Mouse (Mus musculus) MEL (cell line): ENCODE measurements around the gene Atg16l1. TPM values are rescaled to one million over a fixed set of nuclear protein-coding genes. Genes with fewer than 3 reads are reported as not detected.

ENCODE experiments used
- DNase-seq: peaks from one replicate; pipeline ENCODE4 v3.0.0; 2011; ENCODE audit warnings: low read depth, low spot score
- H3K27ac ChIP-seq: 2 replicates; pipeline ENCODE4 v1.5.1; 2012; ENCODE audit warnings: low read depth, mild to moderate bottlenecking, control low read depth, low read length, moderate library complexity; ENCODE audit not compliant: control insufficient read depth
- H3K27me3 ChIP-seq, 2 experiments: fragments of 150-350 bp in 1 of 2; sonication (generic) in 1 of 2; 2 replicates each; pipeline ENCODE4 v1.6.1; 2012; ENCODE audit warnings: low read length in 2 of 2, mild to moderate bottlenecking in 2 of 2, improper control_type of control experiment in 1 of 2, moderate library complexity in 1 of 2; ENCODE audit not compliant: insufficient read depth in 2 of 2, control insufficient read depth in 1 of 2
- H3K36me3 ChIP-seq, 2 experiments: 2 replicates each; pipeline ENCODE4 v1.6.1; 2012 to 2014; ENCODE audit warnings: low read length in 2 of 2, improper control_type of control experiment in 1 of 2, inconsistent platforms in 1 of 2, mild to moderate bottlenecking in 1 of 2; ENCODE audit not compliant: insufficient read depth in 2 of 2, control insufficient read depth in 1 of 2
- H3K4me1 ChIP-seq, 2 experiments: fragments of 150-350 bp in 1 of 2; sonication (generic) in 1 of 2; 2 replicates each; pipeline ENCODE4 v1.6.1; 2012; ENCODE audit warnings: low read length in 2 of 2, improper control_type of control experiment in 1 of 2, mild to moderate bottlenecking in 1 of 2; ENCODE audit not compliant: insufficient read depth in 2 of 2, control insufficient read depth in 1 of 2
- H3K4me3 ChIP-seq, 2 experiments: fragments of 150-350 bp in 1 of 2; sonication (generic) in 1 of 2; 2 replicates each; pipeline ENCODE4 v1.5.1; 2012; ENCODE audit warnings: low read depth in 2 of 2, low read length in 2 of 2, mild to moderate bottlenecking in 2 of 2, moderate library complexity in 2 of 2, control low read depth in 1 of 2, improper control_type of control experiment in 1 of 2; ENCODE audit not compliant: control insufficient read depth in 1 of 2, insufficient read depth in 1 of 2
- H3K79me2 ChIP-seq: 2 replicates; pipeline ENCODE4 v1.6.1; 2012; ENCODE audit warnings: mild to moderate bottlenecking, low read length, moderate library complexity; ENCODE audit not compliant: control insufficient read depth, poor library complexity, insufficient read depth
- H3K9ac ChIP-seq: 2 replicates; pipeline ENCODE4 v1.6.1; 2012; ENCODE audit warnings: low read depth, mild to moderate bottlenecking, control low read depth, low read length, moderate library complexity; ENCODE audit not compliant: control insufficient read depth, poor library complexity, severe bottlenecking
- H3K9me3 ChIP-seq: fragments of 150-350 bp; sonication (generic); replicated peaks from 2 replicates; pipeline ENCODE4 v1.6.1; 2012; ENCODE audit warnings: mild to moderate bottlenecking, low read length, improper control_type of control experiment, moderate library complexity; ENCODE audit not compliant: insufficient read depth
- CHD2 ChIP-seq: IDR thresholded peaks from 2 replicates; pipeline ENCODE4 v1.6.1; 2011; ENCODE audit warnings: low read length, improper control_type of control experiment
- CTCF ChIP-seq, 3 experiments: IDR thresholded peaks in 2 of 3; conservative IDR thresholded peaks in 1 of 3; 2 replicates each; pipeline ENCODE4 v1.5.1; 2011 to 2012; ENCODE audit warnings: low read length in 3 of 3, low read depth in 2 of 3, mild to moderate bottlenecking in 2 of 3, improper control_type of control experiment in 1 of 3, inconsistent platforms in 1 of 3, mixed read lengths in 1 of 3, moderate library complexity in 1 of 3; ENCODE audit not compliant: control insufficient read depth in 1 of 3, insufficient read depth in 1 of 3, poor library complexity in 1 of 3, severe bottlenecking in 1 of 3
- E2F4 ChIP-seq: IDR thresholded peaks from 2 replicates; pipeline ENCODE4 v1.6.1; 2011; ENCODE audit warnings: low read depth, low read length, improper control_type of control experiment, borderline replicate concordance
- EP300 ChIP-seq, 2 experiments: IDR thresholded peaks; 2 replicates each; pipeline ENCODE4 v1.6.1; 2011; ENCODE audit warnings: improper control_type of control experiment in 2 of 2, low read length in 2 of 2, low read depth in 1 of 2, mild to moderate bottlenecking in 1 of 2
- ETS1 ChIP-seq: IDR thresholded peaks from 2 replicates; pipeline ENCODE4 v1.6.1; 2012; ENCODE audit warnings: low read depth, mild to moderate bottlenecking, inconsistent platforms, low read length, improper control_type of control experiment, moderate library complexity
- GATA1 ChIP-seq: IDR thresholded peaks from 2 replicates; pipeline ENCODE4 v1.6.1; 2011; ENCODE audit warnings: low read depth, low read length, improper control_type of control experiment
- HCFC1 ChIP-seq: IDR thresholded peaks from 2 replicates; pipeline ENCODE4 v1.6.1; 2012; ENCODE audit warnings: low read depth, mild to moderate bottlenecking, inconsistent platforms, low read length, improper control_type of control experiment, moderate library complexity
- MAFK ChIP-seq: IDR thresholded peaks from 2 replicates; pipeline ENCODE4 v1.6.1; 2011; ENCODE audit warnings: low read depth, mild to moderate bottlenecking, low read length, improper control_type of control experiment, borderline replicate concordance
- MAX ChIP-seq: IDR thresholded peaks from 2 replicates; pipeline ENCODE4 v1.6.1; 2011; ENCODE audit warnings: low read length, improper control_type of control experiment
- MEF2A ChIP-seq: IDR thresholded peaks from 2 replicates; pipeline ENCODE4 v1.6.1; 2014; ENCODE audit warnings: low read depth, mild to moderate bottlenecking, inconsistent platforms, low read length, improper control_type of control experiment; ENCODE audit not compliant: poor library complexity, insufficient replicate concordance, severe bottlenecking; ENCODE audit errors: extremely low read depth
- MYB ChIP-seq: IDR thresholded peaks from 2 replicates; pipeline ENCODE4 v1.6.1; 2011; ENCODE audit warnings: mild to moderate bottlenecking, low read depth, low read length, improper control_type of control experiment
- MYC ChIP-seq: IDR thresholded peaks from 2 replicates; pipeline ENCODE4 v1.6.1; 2011; ENCODE audit warnings: low read depth, mild to moderate bottlenecking, low read length, improper control_type of control experiment, moderate library complexity
- POLR2A ChIP-seq, 2 experiments: IDR thresholded peaks; 2 replicates each; pipeline ENCODE4 v1.6.1; 2011 to 2012; ENCODE audit warnings: low read length in 2 of 2, mild to moderate bottlenecking in 2 of 2, control low read depth in 1 of 2, improper control_type of control experiment in 1 of 2, low read depth in 1 of 2, moderate library complexity in 1 of 2; ENCODE audit not compliant: control insufficient read depth in 1 of 2, insufficient read depth in 1 of 2, poor library complexity in 1 of 2
- RAD21 ChIP-seq: IDR thresholded peaks from 2 replicates; pipeline ENCODE4 v1.6.1; 2011; ENCODE audit warnings: mild to moderate bottlenecking, low read depth, low read length, improper control_type of control experiment
- RCOR1 ChIP-seq: IDR thresholded peaks from 2 replicates; pipeline ENCODE4 v1.6.1; 2012; ENCODE audit warnings: low read depth, mild to moderate bottlenecking, inconsistent platforms, low read length, improper control_type of control experiment
- SIN3A ChIP-seq: IDR thresholded peaks from 2 replicates; pipeline ENCODE4 v1.6.1; 2012; ENCODE audit warnings: low read length, improper control_type of control experiment, inconsistent platforms
- SMC3 ChIP-seq: IDR thresholded peaks from 2 replicates; pipeline ENCODE4 v1.6.1; 2011; ENCODE audit warnings: low read depth, low read length, improper control_type of control experiment
- TAL1 ChIP-seq: IDR thresholded peaks from 2 replicates; pipeline ENCODE4 v1.6.1; 2012; ENCODE audit warnings: mild to moderate bottlenecking, inconsistent platforms, low read length, moderate library complexity, mixed read lengths
- TBP ChIP-seq: IDR thresholded peaks from 2 replicates; pipeline ENCODE4 v1.8.0; 2011; ENCODE audit warnings: low read depth, low read length, improper control_type of control experiment
- TCF12 ChIP-seq: IDR thresholded peaks from 2 replicates; pipeline ENCODE4 v1.6.1; 2014; ENCODE audit warnings: low read depth, mild to moderate bottlenecking, inconsistent platforms, low read length, improper control_type of control experiment, moderate library complexity
- UBTF ChIP-seq: IDR thresholded peaks from 2 replicates; pipeline ENCODE4 v1.6.1; 2012; ENCODE audit warnings: low read depth, mild to moderate bottlenecking, inconsistent platforms, low read length, improper control_type of control experiment, moderate library complexity, borderline replicate concordance; ENCODE audit not compliant: insufficient read depth
- ZC3H11A ChIP-seq: IDR thresholded peaks from 2 replicates; pipeline ENCODE4 v1.6.1; 2012; ENCODE audit warnings: low read depth, mild to moderate bottlenecking, inconsistent platforms, low read length, improper control_type of control experiment
- ZNF384 ChIP-seq: IDR thresholded peaks from 2 replicates; pipeline ENCODE4 v1.6.1; 2012; ENCODE audit warnings: low read depth, mild to moderate bottlenecking, inconsistent platforms, low read length, improper control_type of control experiment
- polyA plus RNA-seq, 2 experiments: library from polyadenylated mRNA; stranded (reverse) in 1 of 2; unstranded in 1 of 2; fragments of >175 nt in 1 of 2; fragments of >200 nt in 1 of 2; gene quantifications; 2 replicates each; pipeline versions ENCODE4 v1.2.1 to v1.2.4; 2012; ENCODE audit warnings: low replicate concordance in 2 of 2, low read depth in 1 of 2; ENCODE audit not compliant: insufficient read length in 2 of 2, insufficient read depth in 1 of 2, missing spikeins in 1 of 2
- total RNA-seq: library from RNA; depleted of rRNA; stranded (reverse); fragments of 300-350 nt; gene quantifications from 2 replicates; pipeline ENCODE4 v1.2.3, GENCODE M21; 2012

Atg16l1 gene
- total and polyA plus RNA-seq, 3 experiments = 33.8 to 34.0 TPM; not detected in 1

DNA sequence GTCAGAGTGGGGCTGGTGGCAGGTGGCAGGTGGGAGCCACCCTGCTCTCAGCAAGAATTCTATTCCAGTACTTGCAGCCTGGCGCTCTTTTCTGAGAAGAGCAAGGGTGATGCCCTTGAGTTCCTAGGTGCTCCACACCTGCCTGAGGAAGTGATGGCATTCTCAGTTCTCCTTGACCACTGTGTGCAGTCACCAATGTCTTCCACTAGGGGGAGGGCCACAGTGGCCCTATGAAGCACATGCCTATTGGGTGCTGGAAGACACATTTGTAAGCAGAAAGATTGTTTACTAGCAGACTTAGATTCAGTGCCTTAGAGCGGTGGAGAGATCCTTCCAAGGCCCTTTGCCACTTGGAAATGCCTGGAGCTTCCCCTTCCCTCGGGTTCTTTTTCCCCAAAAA, 10.6 kb downstream of the Atg16l1 start:
- no peak overlapping the region for H3K4me3 ChIP-seq
- H3K27ac ChIP-seq = no peak overlapping the region
- no peak overlapping the region for H3K9ac ChIP-seq
- peaks cover 1% of the 10 kb centered on the region for H3K79me2 ChIP-seq
- no peaks in the 10 kb centered on the region for H3K9me3 ChIP-seq
- DNase-seq = peak; percentile 58
- TF ChIP-seq CTCF (IDR thresholded peaks at IDR 0.05 in 2 of 3, conservative IDR thresholded peaks at IDR 0.05 in 1 of 3; ENCODE audit: control insufficient read depth in 1 of 3, insufficient read depth in 1 of 3, low read depth in 2 of 3, low read length in 3 of 3, poor library complexity in 1 of 3, severe bottlenecking in 1 of 3) = peak; percentile 63 to 91 (median 72)
- TF ChIP-seq SMC3 = peak; percentile 54
- no peak for TF ChIP-seq CHD2
- peak; percentile 62; the same call in 1 of the 2 replicates for TF ChIP-seq MYC
- peak; percentile 39 for TF ChIP-seq RAD21
- no peak for TF ChIP-seq ZC3H11A
- H3K36me3 ChIP-seq = peaks cover 22 to 52% of the 10 kb centered on the region in 2 experiments
- no peaks in the 10 kb centered on the region for H3K27me3 ChIP-seq
- H3K4me1 ChIP-seq = peaks cover 31 to 36% of the 10 kb centered on the region in 2 experiments

DNA sequence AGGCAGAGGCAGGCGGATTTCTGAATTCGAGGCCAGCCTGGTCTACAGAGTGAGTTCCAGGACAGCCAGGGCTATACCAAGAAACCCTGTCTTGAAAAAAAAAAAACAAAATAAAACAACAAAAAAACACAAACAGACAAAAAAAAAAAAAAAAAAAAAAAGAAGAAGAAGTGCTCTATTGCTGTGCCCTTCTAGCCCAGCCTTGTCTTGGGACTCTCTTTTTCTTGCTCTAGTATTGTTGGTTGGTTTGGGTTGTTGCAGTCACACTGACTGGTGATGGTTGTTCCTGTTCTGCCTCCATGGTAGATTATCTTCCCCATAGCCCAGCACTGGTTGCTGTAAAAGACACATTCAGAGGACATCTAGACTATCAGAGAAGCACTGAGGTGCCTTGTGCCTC, 13.6 kb downstream of the Atg16l1 start:
- Histone ChIP-seq H3K36me3 (peaks cover 31 to 52% of the 10 kb centered on the region in 2 experiments), H3K4me1 (peaks cover 19 to 33% of the 10 kb centered on the region in 2 experiments), H3K9me3 (no peaks in the 10 kb centered on the region), H3K9ac (no peak overlapping the region)
- peak; percentile 65 for DNase-seq
- TF ChIP-seq ZNF384 = peak; percentile 92
- TF ChIP-seq POLR2A (IDR thresholded peaks at IDR 0.05; ENCODE audit: control insufficient read depth in 1 of 2, insufficient read depth in 1 of 2, low read depth in 1 of 2, low read length in 2 of 2, poor library complexity in 1 of 2) = no peak
- TF ChIP-seq TBP = 0 out of 2 replicates have a peak, but pooled peaks have one; percentile 16
- TF ChIP-seq, all 39 proteins: peak for 2
- peaks cover 2% of the 10 kb centered on the region for H3K79me2 ChIP-seq
- H3K4me3 ChIP-seq = no peak overlapping the region
- no peaks in the 10 kb centered on the region for H3K27me3 ChIP-seq
- peak overlapping the region; percentile 55 for H3K27ac ChIP-seq

DNA sequence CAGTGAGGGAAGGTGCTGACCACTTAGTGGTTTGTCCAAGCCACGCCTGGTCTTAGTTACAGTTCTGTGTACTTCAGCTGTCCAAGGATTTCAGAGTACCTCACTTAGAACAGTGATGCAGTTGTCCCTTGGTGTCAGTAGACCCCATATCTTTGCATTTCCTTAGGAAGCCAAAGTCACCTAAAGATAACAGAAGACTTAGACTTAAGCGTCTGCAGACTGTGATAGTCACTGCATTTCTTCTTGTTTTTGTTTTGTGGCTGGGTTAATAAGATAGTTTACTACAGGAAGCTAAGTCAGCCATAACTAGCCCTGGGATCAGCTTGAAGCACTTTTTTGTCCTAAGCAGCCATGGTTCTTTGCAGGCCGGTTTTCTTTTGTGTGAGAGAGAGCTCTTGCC, 14.8 kb downstream of the Atg16l1 start:
- H3K79me2 ChIP-seq = peaks cover 2% of the 10 kb centered on the region; the same call in 1 of the 2 replicates
- DNase-seq = peak; percentile 90
- H3K9me3 ChIP-seq = no peaks in the 10 kb centered on the region
- H3K4me3 ChIP-seq = no peak overlapping the region
- H3K9ac ChIP-seq = peak overlapping the region; percentile 53
- no peaks in the 10 kb centered on the region for H3K27me3 ChIP-seq
- TF ChIP-seq ZNF384 = peak; percentile 66
- TF ChIP-seq GATA1 = peak; percentile 99
- TF ChIP-seq MAX = 0 out of 2 replicates have a peak, but pooled peaks have one; percentile 14
- TF ChIP-seq TCF12 = peak; percentile 96
- 0 out of 2 replicates have a peak, but pooled peaks have one; percentile 31 for TF ChIP-seq MYB
- TF ChIP-seq MYC = 0 out of 2 replicates have a peak, but pooled peaks have one; percentile 26
- peak; percentile 98 for TF ChIP-seq TAL1
- peak; percentile 97 to 98 for TF ChIP-seq EP300 (IDR thresholded peaks at IDR 0.05; ENCODE audit: low read depth in 1 of 2, low read length in 2 of 2)
- peak in 1 of 2 experiments; percentile 27; a peak in 1 of 4 replicates for TF ChIP-seq POLR2A (IDR thresholded peaks at IDR 0.05; ENCODE audit: control insufficient read depth in 1 of 2, insufficient read depth in 1 of 2, low read depth in 1 of 2, low read length in 2 of 2, poor library complexity in 1 of 2)
- TF ChIP-seq MEF2A = no peak
- no peak for TF ChIP-seq E2F4
- no peak for TF ChIP-seq HCFC1
- TF ChIP-seq UBTF = no peak
- peak; percentile 41; the same call in 1 of the 2 replicates for TF ChIP-seq MAFK
- TF ChIP-seq SIN3A = peak; percentile 91
- peak; percentile 89 for TF ChIP-seq RCOR1
- 0 out of 2 replicates have a peak, but pooled peaks have one; percentile 37 for TF ChIP-seq TBP
- TF ChIP-seq ETS1 = peak; percentile 92; the same call in 1 of the 2 replicates
- H3K4me1 ChIP-seq = peaks cover 20 to 38% of the 10 kb centered on the region in 2 experiments
- peaks cover 29 to 59% of the 10 kb centered on the region in 2 experiments for H3K36me3 ChIP-seq
- peak overlapping the region; percentile 98 for H3K27ac ChIP-seq
